Mouse (Mus musculus): Measurements from ENCODE around the gene Fndc8.

- TF ChIP-seq POLR2A (IDR thresholded peaks at IDR 0.05; ENCODE audit: borderline replicate concordance, extremely low read depth, low read depth, low read length) (no peak), CTCF (IDR thresholded peaks at IDR 0.05; ENCODE audit: insufficient read depth, low read length) (no peak)
Measured at GRCm38 (mm10) chr11:82908608-82908989, 16.7 kb downstream of the Fndc8 start.
